Comparison of ENCODE assay signal across 12 mouse cellular contexts in the genomic region with DNA sequence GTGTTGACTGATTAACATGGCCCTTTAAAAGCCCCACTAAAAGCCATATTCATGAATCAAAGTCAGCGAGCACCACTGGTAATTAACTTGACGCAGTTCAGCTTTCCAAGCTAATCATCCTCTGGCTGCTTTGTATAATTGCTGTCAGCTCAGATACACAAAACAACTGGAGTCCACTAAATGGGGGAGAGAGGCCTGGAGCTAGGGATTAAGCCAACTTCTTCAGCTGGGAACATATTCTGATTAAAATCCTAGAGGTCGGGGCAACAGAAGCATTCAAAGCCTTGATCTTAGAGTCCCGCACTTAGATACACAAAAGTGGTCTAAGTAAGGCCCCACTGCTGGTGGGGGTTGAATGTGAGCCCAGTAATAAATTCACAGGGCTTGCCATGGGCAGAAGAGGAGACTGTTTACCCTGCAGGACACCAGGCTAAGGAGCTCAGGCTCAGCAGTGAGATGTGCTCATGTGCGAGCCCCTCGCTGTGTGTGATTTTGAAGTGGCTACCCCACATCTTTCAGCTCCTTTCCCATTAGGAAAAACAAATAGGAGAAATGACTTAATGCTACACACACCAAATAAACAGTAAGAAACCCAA. TPM values are rescaled to one million over a fixed set of nuclear protein-coding genes. Genes with fewer than 3 reads are reported as not detected.
DNase-seq lines count a peak whose midpoint lies in the region; ATAC-seq lines count a peak whose summit lies in the region.
"Had no signal": no experiment of that assay in that cellular context is flagged by ENCODE, and none has a peak within 500 bp of the region (broad histone marks: within the 10 kb centered on the region; RNA-seq: fewer than 3 reads in every experiment).

No protein-coding gene starts in this region.

- WGBS in forebrain, embryonic 10.5 days = 18% methylated on average over 6 of the region's 6 CpGs
- 5% methylated on average over 6 of the region's 6 CpGs for WGBS in forebrain, embryonic 15.5 days
- WGBS in forebrain, embryonic 12.5 days = 5% methylated on average over 6 of the region's 6 CpGs
- 25% methylated on average over 6 of the region's 6 CpGs for WGBS in kidney, embryonic 16.5 days
- 21% methylated on average over 6 of the region's 6 CpGs for WGBS in neural tube, embryonic 13.5 days

- peak; percentile 38 for DNase-seq in forebrain, embryonic 10.5 days (ENCODE audit: extremely low spot score, low spot score)
- no peak for DNase-seq in thymus, postnatal 10 days (ENCODE audit: low spot score in 2 of 2)
- DNase-seq in spleen, adult 18-20 months = no peak
- no peak for DNase-seq in cerebellum, postnatal 14 days
- DNase-seq: heart, adult 11 months; heart, postnatal 36 days; lung, embryonic 14.5 days had no signal

- H3K27ac ChIP-seq in forebrain, embryonic 10.5 days = peak overlapping the region; percentile 44; the same call in 1 of the 2 replicates
- H3K27ac ChIP-seq in forebrain, embryonic 15.5 days (replicated peaks) = no peak overlapping the region
- H3K27ac ChIP-seq in forebrain, embryonic 12.5 days = peak overlapping the region; percentile 54; the same call in 1 of the 2 replicates
- H3K27ac ChIP-seq in kidney, embryonic 16.5 days (ENCODE audit: low read length) = peak overlapping the region; percentile 29; the same call in 1 of the 2 replicates
- H3K27ac ChIP-seq in neural tube, embryonic 13.5 days (replicated peaks) = peak overlapping the region; percentile 71
- H3K27ac ChIP-seq: limb, embryonic 13.5 days had no signal

- no peaks in the 10 kb centered on the region for H3K36me3 ChIP-seq in forebrain, embryonic 10.5 days (replicated peaks)
- H3K36me3 ChIP-seq in forebrain, embryonic 15.5 days = no peaks in the 10 kb centered on the region
- no peaks in the 10 kb centered on the region for H3K36me3 ChIP-seq in forebrain, embryonic 12.5 days (replicated peaks)
- H3K36me3 ChIP-seq in kidney, embryonic 16.5 days (ENCODE audit: insufficient read depth, low read length) = no peaks in the 10 kb centered on the region
- H3K36me3 ChIP-seq in neural tube, embryonic 13.5 days = no peaks in the 10 kb centered on the region
- H3K36me3 ChIP-seq: limb, embryonic 13.5 days had no signal

- H3K9me3 ChIP-seq in forebrain, embryonic 10.5 days = no peaks in the 10 kb centered on the region
- no peaks in the 10 kb centered on the region for H3K9me3 ChIP-seq in forebrain, embryonic 15.5 days
- no peaks in the 10 kb centered on the region for H3K9me3 ChIP-seq in forebrain, embryonic 12.5 days
- H3K9me3 ChIP-seq in kidney, embryonic 16.5 days (ENCODE audit: low read length) = no peaks in the 10 kb centered on the region
- H3K9me3 ChIP-seq in neural tube, embryonic 13.5 days = no peaks in the 10 kb centered on the region
- H3K9me3 ChIP-seq: limb, embryonic 13.5 days had no signal

- ATAC-seq in forebrain, embryonic 15.5 days (replicated peaks) = no peak
- ATAC-seq in forebrain, embryonic 12.5 days (ENCODE audit: low FRiP score) = peak; percentile 69
- ATAC-seq in kidney, embryonic 16.5 days (ENCODE audit: low FRiP score, low TSS enrichment) = peak; percentile 87
- ATAC-seq in neural tube, embryonic 13.5 days (ENCODE audit: low read depth) = peak; percentile 50; the same call in 1 of the 2 replicates

- peaks cover 42% of the 10 kb centered on the region for H3K27me3 ChIP-seq in forebrain, embryonic 10.5 days (ENCODE audit: poor library complexity, severe bottlenecking)
- no peaks in the 10 kb centered on the region for H3K27me3 ChIP-seq in forebrain, embryonic 15.5 days
- no peaks in the 10 kb centered on the region for H3K27me3 ChIP-seq in forebrain, embryonic 12.5 days
- H3K27me3 ChIP-seq in kidney, embryonic 16.5 days (ENCODE audit: insufficient read depth, low read length) = no peaks in the 10 kb centered on the region
- H3K27me3 ChIP-seq in neural tube, embryonic 13.5 days = no peaks in the 10 kb centered on the region
- H3K27me3 ChIP-seq: limb, embryonic 13.5 days had no signal

- H3K9ac ChIP-seq in forebrain, embryonic 15.5 days (replicated peaks) = no peak overlapping the region
- no peak overlapping the region for H3K9ac ChIP-seq in forebrain, embryonic 12.5 days
- H3K9ac ChIP-seq in kidney, embryonic 16.5 days (replicated peaks; ENCODE audit: low read length) = no peak overlapping the region
- H3K9ac ChIP-seq in neural tube, embryonic 13.5 days = no peak overlapping the region
- H3K9ac ChIP-seq: limb, embryonic 13.5 days; lung, embryonic 14.5 days had no signal

- peaks cover 39% of the 10 kb centered on the region for H3K4me1 ChIP-seq in forebrain, embryonic 10.5 days
- H3K4me1 ChIP-seq in forebrain, embryonic 15.5 days = peaks cover 8% of the 10 kb centered on the region; the same call in 1 of the 2 replicates
- peaks cover 15% of the 10 kb centered on the region for H3K4me1 ChIP-seq in forebrain, embryonic 12.5 days
- no peaks in the 10 kb centered on the region for H3K4me1 ChIP-seq in kidney, embryonic 16.5 days (ENCODE audit: insufficient read depth, low read length)
- peaks cover 16% of the 10 kb centered on the region for H3K4me1 ChIP-seq in neural tube, embryonic 13.5 days (replicated peaks)
- H3K4me1 ChIP-seq: limb, embryonic 13.5 days had no signal

- H3K4me2 ChIP-seq in forebrain, embryonic 15.5 days (replicated peaks) = no peak overlapping the region
- no peak overlapping the region for H3K4me2 ChIP-seq in forebrain, embryonic 12.5 days
- H3K4me2 ChIP-seq in kidney, embryonic 16.5 days (replicated peaks; ENCODE audit: low read depth, low read length) = no peak overlapping the region
- H3K4me2 ChIP-seq in neural tube, embryonic 13.5 days = no peak overlapping the region
- H3K4me2 ChIP-seq: limb, embryonic 13.5 days; lung, embryonic 14.5 days had no signal

- no peak overlapping the region for H3K4me3 ChIP-seq in forebrain, embryonic 10.5 days
- H3K4me3 ChIP-seq in forebrain, embryonic 15.5 days = no peak overlapping the region
- no peak overlapping the region for H3K4me3 ChIP-seq in forebrain, embryonic 12.5 days (replicated peaks)
- H3K4me3 ChIP-seq in kidney, embryonic 16.5 days (ENCODE audit: low read length) = no peak overlapping the region
- H3K4me3 ChIP-seq in neural tube, embryonic 13.5 days = no peak overlapping the region
- H3K4me3 ChIP-seq: limb, embryonic 13.5 days had no signal

RNA-seq across cellular contexts. Expression of a gene that starts 36.8 kb away (rescaled TPM):
- polyA plus RNA-seq in forebrain, embryonic 10.5 days (2016; fragmentation: Nextera tagmentation; extraction: Ambion mirVana) = 0.93 and 0.95 TPM in 2 replicates
- 24.6 and 29.6 TPM in 2 replicates for polyA plus RNA-seq in forebrain, embryonic 15.5 days (2015; fragmentation: Nextera tagmentation; extraction: Ambion mirVana)
- 4.4 and 4.6 TPM in 2 replicates for polyA plus RNA-seq in forebrain, embryonic 12.5 days (2016; fragmentation: Nextera tagmentation; extraction: Ambion mirVana)
- 1.7 and 2.1 TPM in 2 replicates for polyA plus RNA-seq in kidney, embryonic 16.5 days (2015; fragmentation: Nextera tagmentation; extraction: Ambion mirVana)
- polyA plus RNA-seq in neural tube, embryonic 13.5 days (2015; fragmentation: Nextera tagmentation; extraction: Ambion mirVana) = 30.7 and 31.0 TPM in 2 replicates
